Mouse (Mus musculus): ENCODE measurements around the gene Nr2e3.

GRCm38 (mm10) chr9:59949981-59950380 lies 10.5 kb downstream of the Nr2e3 start:
- TF ChIP-seq CTCF (IDR thresholded peaks at IDR 0.05; ENCODE audit: insufficient read depth, low read length) (no peak), POLR2A (IDR thresholded peaks at IDR 0.05; ENCODE audit: borderline replicate concordance, extremely low read depth, low read depth, low read length) (no peak)

Measured in lung, adult 2 months (tissue).